Mouse (Mus musculus) brown adipose tissue, adult 24 weeks (tissue): ENCODE data around the gene Agap1. TPM values are rescaled to one million over a fixed set of nuclear protein-coding genes. Genes with fewer than 3 reads are reported as not detected.

ENCODE experiments used
- H3K27ac ChIP-seq: fragments of 200-500 bp; replicated peaks from 2 replicates; pipeline ENCODE4 v1.5.1; 2012; ENCODE audit warnings: low read depth, mild to moderate bottlenecking, low read length
- H3K4me1 ChIP-seq: fragments of 200-500 bp; 2 replicates; pipeline ENCODE4 v1.6.1; 2012; ENCODE audit warnings: low read length, mixed read lengths; ENCODE audit not compliant: control insufficient read depth, insufficient read depth, insufficient read length
- H3K4me3 ChIP-seq: fragments of 200-500 bp; 2 replicates; pipeline ENCODE4 v1.5.1; 2012; ENCODE audit warnings: low read depth, mild to moderate bottlenecking, low read length, moderate library complexity; ENCODE audit not compliant: insufficient read depth
- polyA plus RNA-seq: library from polyadenylated mRNA; stranded (reverse); fragments of >200 nt; gene quantifications from 2 replicates; pipeline ENCODE4 v1.2.4, GENCODE M21; 2012; ENCODE audit not compliant: missing spikeins, insufficient read depth, insufficient read length

Agap1 gene
- polyA plus RNA-seq, 1 experiment, result 8.4 TPM

GRCm38 (mm10) chr1:89746171-89746570 lies 291.6 kb downstream of the Agap1 start:
- Histone ChIP-seq H3K4me3 (no peak overlapping the region), H3K4me1 (no peaks in the 10 kb centered on the region), H3K27ac (no peak overlapping the region)

GRCm38 (mm10) chr1:89749666-89750065 lies 295.1 kb downstream of the Agap1 start:
- Histone ChIP-seq H3K27ac (no peak overlapping the region), H3K4me3 (no peak overlapping the region), H3K4me1 (no peaks in the 10 kb centered on the region)

GRCm38 (mm10) chr1:89750495-89750894 lies 295.9 kb downstream of the Agap1 start:
- Histone ChIP-seq H3K4me1 (no peaks in the 10 kb centered on the region), H3K27ac (no peak overlapping the region), H3K4me3 (no peak overlapping the region)

GRCm38 (mm10) chr1:89750921-89751320 lies 296.3 kb downstream of the Agap1 start:
- Histone ChIP-seq H3K27ac (no peak overlapping the region), H3K4me3 (no peak overlapping the region), H3K4me1 (no peaks in the 10 kb centered on the region)

- Histone ChIP-seq H3K27ac (no peak overlapping the region), H3K4me3 (no peak overlapping the region), H3K4me1 (no peaks in the 10 kb centered on the region)
Measured at GRCm38 (mm10) chr1:89751344-89751743, 296.7 kb downstream of the Agap1 start.

GRCm38 (mm10) chr1:89752659-89753058 lies 298.1 kb downstream of the Agap1 start:
- H3K4me1 ChIP-seq, result no peaks in the 10 kb centered on the region
- no peak overlapping the region for H3K27ac ChIP-seq
- no peak overlapping the region for H3K4me3 ChIP-seq

- no peak overlapping the region for H3K4me3 ChIP-seq
- H3K4me1 ChIP-seq, result no peaks in the 10 kb centered on the region
- no peak overlapping the region for H3K27ac ChIP-seq
Measured at GRCm38 (mm10) chr1:89755358-89755757, 300.8 kb downstream of the Agap1 start.

GRCm38 (mm10) chr1:89756387-89756786 lies 301.8 kb downstream of the Agap1 start:
- Histone ChIP-seq H3K4me3 (no peak overlapping the region), H3K4me1 (no peaks in the 10 kb centered on the region), H3K27ac (no peak overlapping the region)

GRCm38 (mm10) chr1:89757545-89757944 lies 302.9 kb downstream of the Agap1 start:
- H3K4me3 ChIP-seq, result no peak overlapping the region
- H3K4me1 ChIP-seq, result no peaks in the 10 kb centered on the region
- no peak overlapping the region for H3K27ac ChIP-seq

- Histone ChIP-seq H3K27ac (no peak overlapping the region), H3K4me3 (no peak overlapping the region)
Measured at GRCm38 (mm10) chr1:89763912-89764311, 309.3 kb downstream of the Agap1 start.

GRCm38 (mm10) chr1:89766891-89767290 lies 312.3 kb downstream of the Agap1 start:
- H3K4me1 ChIP-seq, result no peaks in the 10 kb centered on the region
- no peak overlapping the region for H3K27ac ChIP-seq
- no peak overlapping the region for H3K4me3 ChIP-seq

More at GRCm38 (mm10) chr1:89763912-89764311, 309.3 kb downstream of the Agap1 start:
- no peaks in the 10 kb centered on the region for H3K4me1 ChIP-seq

- H3K4me3 ChIP-seq, result no peak overlapping the region
- no peaks in the 10 kb centered on the region for H3K4me1 ChIP-seq
- H3K27ac ChIP-seq, result no peak overlapping the region
Measured at GRCm38 (mm10) chr1:89769641-89770040, 315.0 kb downstream of the Agap1 start.

- Histone ChIP-seq H3K4me3 (no peak overlapping the region), H3K4me1 (no peaks in the 10 kb centered on the region), H3K27ac (no peak overlapping the region)
Measured at GRCm38 (mm10) chr1:89770298-89770697, 315.7 kb downstream of the Agap1 start.

GRCm38 (mm10) chr1:89775750-89776149 lies 321.1 kb downstream of the Agap1 start:
- Histone ChIP-seq H3K27ac (no peak overlapping the region), H3K4me1 (no peaks in the 10 kb centered on the region), H3K4me3 (no peak overlapping the region)

- Histone ChIP-seq H3K27ac (no peak overlapping the region), H3K4me1 (no peaks in the 10 kb centered on the region), H3K4me3 (no peak overlapping the region)
Measured at GRCm38 (mm10) chr1:89780675-89781074, 326.1 kb downstream of the Agap1 start.

GRCm38 (mm10) chr1:89781861-89782260 lies 327.3 kb downstream of the Agap1 start:
- H3K4me1 ChIP-seq, result no peaks in the 10 kb centered on the region
- H3K4me3 ChIP-seq, result no peak overlapping the region
- H3K27ac ChIP-seq, result no peak overlapping the region

- Histone ChIP-seq H3K4me3 (no peak overlapping the region), H3K27ac (no peak overlapping the region), H3K4me1 (no peaks in the 10 kb centered on the region)
Measured at GRCm38 (mm10) chr1:89786793-89787192, 332.2 kb downstream of the Agap1 start.
